Mouse (Mus musculus) liver, adult 2 months (tissue): Measurements from ENCODE around the gene Shroom3.

ENCODE experiments used
- CTCF ChIP-seq: fragments of 200-500 bp; IDR thresholded peaks from 2 replicates; pipeline ENCODE4 v1.5.1; 2011; ENCODE audit warnings: low read depth, low read length, control low read depth
- POLR2A ChIP-seq: fragments of 200-500 bp; IDR thresholded peaks from 2 replicates; pipeline ENCODE4 v1.6.1; 2011; ENCODE audit warnings: low read length, control low read depth; ENCODE audit not compliant: insufficient read depth; ENCODE audit errors: extremely low read depth

GRCm38 (mm10) chr5:92969443-92969842 lies 286.2 kb downstream of the Shroom3 start:
- no peak for TF ChIP-seq CTCF
- TF ChIP-seq POLR2A: no peak
